40 mouse cellular contexts compared by ENCODE assay signal in genomic region chr9:40670313-40670712, GRCm38 (mm10). TPM values are rescaled to one million over a fixed set of nuclear protein-coding genes. Genes with fewer than 3 reads are reported as not detected.
DNase-seq lines count a peak whose midpoint lies in the region; ATAC-seq and TF ChIP-seq lines count a peak whose summit lies in the region.
"Had no signal": no experiment of that assay in that cellular context is flagged by ENCODE, and none has a peak within 500 bp of the region (broad histone marks: within the 10 kb centered on the region; RNA-seq: fewer than 3 reads in every experiment).

Gm21915 (plus strand) TSS chr9:40670613.

- H3K4me1 ChIP-seq in forebrain, embryonic 10.5 days, result peaks cover 13% of the 10 kb centered on the region
- no peaks in the 10 kb centered on the region; the same call in 1 of the 2 replicates for H3K4me1 ChIP-seq in forebrain, embryonic 16.5 days (replicated peaks; ENCODE audit: control insufficient read depth, insufficient read depth, low read length)
- peaks cover 11% of the 10 kb centered on the region for H3K4me1 ChIP-seq in limb, embryonic 14.5 days (ENCODE audit: control insufficient read depth, insufficient read depth, low read length)
- peaks cover 5% of the 10 kb centered on the region for H3K4me1 ChIP-seq in limb, embryonic 10.5 days
- H3K4me1 ChIP-seq in midbrain, embryonic 12.5 days, result peaks cover 12% of the 10 kb centered on the region
- peaks cover 8% of the 10 kb centered on the region; the same call in 1 of the 2 replicates for H3K4me1 ChIP-seq in midbrain, postnatal 0 days (ENCODE audit: insufficient read depth, low read length)
- H3K4me1 ChIP-seq: liver, embryonic 15.5 days had no signal

- no peaks in the 10 kb centered on the region for H3K36me3 ChIP-seq in forebrain, embryonic 10.5 days (replicated peaks)
- H3K36me3 ChIP-seq in forebrain, embryonic 16.5 days (ENCODE audit: control insufficient read depth, insufficient read depth), result no peaks in the 10 kb centered on the region
- H3K36me3 ChIP-seq in limb, embryonic 14.5 days (ENCODE audit: control insufficient read depth, insufficient read depth, low read length), result no peaks in the 10 kb centered on the region
- no peaks in the 10 kb centered on the region for H3K36me3 ChIP-seq in limb, embryonic 10.5 days
- H3K36me3 ChIP-seq in midbrain, embryonic 12.5 days, result no peaks in the 10 kb centered on the region
- H3K36me3 ChIP-seq in midbrain, postnatal 0 days (ENCODE audit: insufficient read depth, low read length), result no peaks in the 10 kb centered on the region
- H3K36me3 ChIP-seq: embryonic facial prominence, embryonic 12.5 days; heart, embryonic 10.5 days; heart, embryonic 15.5 days; kidney, embryonic 15.5 days; liver, embryonic 15.5 days had no signal

- DNase-seq in forebrain, embryonic 10.5 days (ENCODE audit: extremely low spot score, low spot score), result no peak
- DNase-seq in limb, embryonic 14.5 days (ENCODE audit: low spot score), result no peak
- no peak for DNase-seq in limb, embryonic 10.5 days (ENCODE audit: low spot score)
- DNase-seq in midbrain, postnatal 0 days (ENCODE audit: low spot score), result no peak
- DNase-seq in heart, adult 8-10 months (ENCODE audit: low spot score), result no peak
- no peak for DNase-seq in heart, postnatal 36 days
- DNase-seq: adrenal gland, adult 2 months; adrenal gland, postnatal 36 days; cerebellum, adult 8-10 months; cerebellum, postnatal 25 days; gastrocnemius, postnatal 10 days; kidney, adult 18-20 months; kidney, postnatal 25 days; left cerebral cortex, postnatal 4 days; lung, embryonic 14.5 days; retina, postnatal 1 day; right cerebral cortex, postnatal 14 days; thymus, postnatal 4 days had no signal

- H3K9ac ChIP-seq in forebrain, embryonic 16.5 days (replicated peaks; ENCODE audit: low read depth, low read length), result no peak within 1 kb of the TSS
- H3K9ac ChIP-seq in limb, embryonic 14.5 days (ENCODE audit: low read depth, low read length, severe bottlenecking), result no peak within 1 kb of the TSS
- H3K9ac ChIP-seq in midbrain, embryonic 12.5 days (replicated peaks), result no peak within 1 kb of the TSS
- H3K9ac ChIP-seq in midbrain, postnatal 0 days (replicated peaks; ENCODE audit: low read length, poor library complexity, severe bottlenecking), result no peak within 1 kb of the TSS
- H3K9ac ChIP-seq: embryonic facial prominence, embryonic 12.5 days; heart, embryonic 15.5 days; kidney, embryonic 15.5 days; liver, embryonic 15.5 days; lung, embryonic 14.5 days had no signal

- no peaks in the 10 kb centered on the region for H3K9me3 ChIP-seq in forebrain, embryonic 10.5 days
- H3K9me3 ChIP-seq in forebrain, embryonic 16.5 days (ENCODE audit: control insufficient read depth, low read length), result no peaks in the 10 kb centered on the region
- H3K9me3 ChIP-seq in limb, embryonic 14.5 days (ENCODE audit: control insufficient read depth, low read length), result no peaks in the 10 kb centered on the region
- no peaks in the 10 kb centered on the region for H3K9me3 ChIP-seq in limb, embryonic 10.5 days (replicated peaks)
- no peaks in the 10 kb centered on the region for H3K9me3 ChIP-seq in midbrain, embryonic 12.5 days
- H3K9me3 ChIP-seq in midbrain, postnatal 0 days (ENCODE audit: low read length), result no peaks in the 10 kb centered on the region
- H3K9me3 ChIP-seq: embryonic facial prominence, embryonic 12.5 days; heart, embryonic 10.5 days; heart, embryonic 15.5 days; kidney, embryonic 15.5 days; liver, embryonic 15.5 days had no signal

- no peaks in the 10 kb centered on the region for H3K27me3 ChIP-seq in forebrain, embryonic 10.5 days (ENCODE audit: poor library complexity, severe bottlenecking)
- H3K27me3 ChIP-seq in forebrain, embryonic 16.5 days (replicated peaks; ENCODE audit: control insufficient read depth, insufficient read depth, low read length), result no peaks in the 10 kb centered on the region
- no peaks in the 10 kb centered on the region for H3K27me3 ChIP-seq in limb, embryonic 14.5 days (ENCODE audit: control insufficient read depth, insufficient read depth, low read length)
- H3K27me3 ChIP-seq in limb, embryonic 10.5 days (ENCODE audit: low read depth, poor library complexity, severe bottlenecking), result no peaks in the 10 kb centered on the region
- no peaks in the 10 kb centered on the region for H3K27me3 ChIP-seq in midbrain, embryonic 12.5 days
- H3K27me3 ChIP-seq in midbrain, postnatal 0 days (ENCODE audit: insufficient read depth, low read length), result no peaks in the 10 kb centered on the region
- H3K27me3 ChIP-seq: embryonic facial prominence, embryonic 12.5 days; kidney, embryonic 15.5 days; liver, embryonic 15.5 days had no signal

- no peak within 1 kb of the TSS for H3K4me3 ChIP-seq in forebrain, embryonic 10.5 days
- H3K4me3 ChIP-seq in forebrain, embryonic 16.5 days (replicated peaks; ENCODE audit: low read length), result no peak within 1 kb of the TSS
- H3K4me3 ChIP-seq in limb, embryonic 14.5 days (replicated peaks; ENCODE audit: low read length), result no peak within 1 kb of the TSS
- no peak within 1 kb of the TSS for H3K4me3 ChIP-seq in limb, embryonic 10.5 days
- H3K4me3 ChIP-seq in midbrain, embryonic 12.5 days, result no peak within 1 kb of the TSS
- no peak within 1 kb of the TSS for H3K4me3 ChIP-seq in midbrain, postnatal 0 days (ENCODE audit: low read depth, low read length)
- H3K4me3 ChIP-seq: embryonic facial prominence, embryonic 12.5 days; heart, embryonic 10.5 days; heart, embryonic 15.5 days; kidney, embryonic 15.5 days; liver, embryonic 15.5 days had no signal

- intact Hi-C loops in heart, postnatal 36 days (cut with DNase I), result no loop called here

- H3K27ac ChIP-seq in forebrain, embryonic 10.5 days, result peak within 1 kb of the TSS; percentile 36; the same call in 1 of the 2 replicates
- H3K27ac ChIP-seq in forebrain, embryonic 16.5 days (ENCODE audit: low read length), result no peak within 1 kb of the TSS
- peak within 1 kb of the TSS; percentile 70 for H3K27ac ChIP-seq in limb, embryonic 14.5 days (replicated peaks; ENCODE audit: low read depth, low read length)
- no peak within 1 kb of the TSS for H3K27ac ChIP-seq in limb, embryonic 10.5 days
- peak within 1 kb of the TSS; percentile 35; the same call in 1 of the 2 replicates for H3K27ac ChIP-seq in midbrain, embryonic 12.5 days (replicated peaks)
- peak within 1 kb of the TSS; percentile 59 for H3K27ac ChIP-seq in midbrain, postnatal 0 days (ENCODE audit: low read depth, low read length)
- H3K27ac ChIP-seq: embryonic facial prominence, embryonic 12.5 days; heart, embryonic 10.5 days; heart, embryonic 15.5 days; kidney, embryonic 15.5 days; liver, embryonic 15.5 days had no signal

- ATAC-seq in forebrain, embryonic 16.5 days, result no peak
- ATAC-seq in limb, embryonic 14.5 days (ENCODE audit: low FRiP score, low read depth), result no peak
- no peak for ATAC-seq in midbrain, embryonic 12.5 days (ENCODE audit: low FRiP score, low read depth)
- ATAC-seq in midbrain, postnatal 0 days (ENCODE audit: low FRiP score), result no peak
- ATAC-seq: activated CD4-positive, CD25-positive, alpha-beta regulatory T cell, adult 4 months had no signal

- WGBS in forebrain, embryonic 10.5 days, result 88% methylated on average over 3 of the region's 3 CpGs
- 82% methylated on average over 3 of the region's 3 CpGs for WGBS in forebrain, embryonic 16.5 days
- 85% methylated on average over 3 of the region's 3 CpGs for WGBS in limb, embryonic 14.5 days
- WGBS in limb, embryonic 10.5 days, result 89% methylated on average over 3 of the region's 3 CpGs
- WGBS in midbrain, embryonic 12.5 days, result 93% methylated on average over 3 of the region's 3 CpGs
- WGBS in midbrain, postnatal 0 days, result 89% methylated on average over 3 of the region's 3 CpGs

- H3K4me2 ChIP-seq in forebrain, embryonic 16.5 days (ENCODE audit: low read length), result no peak within 1 kb of the TSS
- H3K4me2 ChIP-seq in limb, embryonic 14.5 days (replicated peaks; ENCODE audit: low read depth, low read length, severe bottlenecking), result no peak within 1 kb of the TSS
- H3K4me2 ChIP-seq in midbrain, embryonic 12.5 days (replicated peaks), result peak within 1 kb of the TSS; percentile 7; the same call in 1 of the 2 replicates
- H3K4me2 ChIP-seq in midbrain, postnatal 0 days (ENCODE audit: low read depth, low read length, poor library complexity, severe bottlenecking), result no peak within 1 kb of the TSS
- H3K4me2 ChIP-seq: embryonic facial prominence, embryonic 12.5 days; heart, embryonic 15.5 days; kidney, embryonic 15.5 days; liver, embryonic 15.5 days; lung, embryonic 14.5 days had no signal

- no peak for TF ChIP-seq CTCF in midbrain, postnatal 0 days (IDR thresholded peaks at IDR 0.05)

- TF ChIP-seq POLR2A in limb, embryonic 14.5 days (IDR thresholded peaks at IDR 0.05; ENCODE audit: borderline replicate concordance, extremely low read depth, insufficient read depth, insufficient read length), result no peak

RNA-seq across cellular contexts. Expression of gene Gm21915, which starts in this region (rescaled TPM):
- polyA plus RNA-seq in forebrain, embryonic 10.5 days (2016; fragmentation: Nextera tagmentation; extraction: Ambion mirVana), result not detected in 2 replicates
- not detected in 2 replicates for polyA plus RNA-seq in forebrain, embryonic 16.5 days (2015; fragmentation: Nextera tagmentation; extraction: Ambion mirVana)
- polyA plus RNA-seq in limb, embryonic 14.5 days (2012; rRNA removed), result not detected in 2 replicates
- not detected in 2 replicates for polyA plus RNA-seq in limb, embryonic 14.5 days (2014; fragmentation: Nextera tagmentation; extraction: Ambion mirVana)
- polyA plus RNA-seq in limb, embryonic 10.5 days (2016; fragmentation: Nextera tagmentation; extraction: Ambion mirVana), result not detected in 2 replicates
- not detected in 2 replicates for polyA plus RNA-seq in midbrain, embryonic 12.5 days (2016; fragmentation: Nextera tagmentation; extraction: Ambion mirVana)
- not detected in 2 replicates for total RNA-seq in midbrain, postnatal 0 days (2014; rRNA removed)
- not detected in 2 replicates for polyA plus RNA-seq in midbrain, postnatal 0 days (2015; fragmentation: Nextera tagmentation; extraction: Ambion mirVana)
- not detected for total RNA-seq in heart, adult 8-10 months (2022)
- total RNA-seq in heart, postnatal 36 days (2021), result not detected
- total RNA-seq: adrenal gland, adult 2 months; adrenal gland, postnatal 36 days; CH12.LX; gastrocnemius, postnatal 10 days; granulocyte monocyte progenitor cell, adult 5-6 weeks; heart, postnatal 25 days; layer of hippocampus, adult 18-20 months; layer of hippocampus, postnatal 25 days; left cerebral cortex, adult 8-10 months; left cerebral cortex, postnatal 4 days; liver, adult 2 months; megakaryocyte progenitor cell, adult 5-6 weeks had no signal
- polyA plus RNA-seq: activated CD4-positive, CD25-positive, alpha-beta regulatory T cell, adult 4 months; adrenal gland, adult 2 months; C2C12; embryonic facial prominence, embryonic 12.5 days; heart, embryonic 10.5 days; heart, embryonic 15.5 days; kidney, embryonic 15.5 days; liver, adult 2 months; liver, embryonic 15.5 days; lung, embryonic 14.5 days; neural tube, embryonic 14.5 days; small intestine, adult 2 months; stomach, embryonic 14.5 days; testis, adult 2 months; thymus, postnatal 0 days had no signal

Comparison
In these comparisons a context has a peak if more than half of its experiments do, and no peak if none do; other contexts are left out.
1. H3K27ac ChIP-seq: peak in forebrain, embryonic 10.5 days (single experiment), limb, embryonic 14.5 days (single experiment), midbrain, embryonic 12.5 days (single experiment) and midbrain, postnatal 0 days (single experiment); none in forebrain, embryonic 16.5 days (single experiment) and limb, embryonic 10.5 days (single experiment).